Mouse (Mus musculus) liver, embryonic 12.5 days (tissue): ENCODE measurements at regions not wholly inside any gene's neighbourhood (a gene's known extent, or its start where the extent isn't known, plus 50 kb on each side); places are given as distances from the start of the nearest gene placed in this dataset.

Source experiments
- ATAC-seq: fragments of 200-750 bp; cut with Nextera tagmentation; 2 replicates; pipeline ENCODE4 v1.8.0; 2017; ENCODE audit warnings: moderate number of reproducible peaks, mild to moderate bottlenecking, moderate library complexity
- H3K27ac ChIP-seq: fragments of 300-500 bp; sonication (generic); 2 replicates; pipeline ENCODE4 v1.5.1; 2016; ENCODE audit warnings: mild to moderate bottlenecking
- H3K27me3 ChIP-seq: fragments of 300-500 bp; sonication (generic); replicated peaks from 2 replicates; pipeline ENCODE4 v1.6.1; 2016; ENCODE audit warnings: mild to moderate bottlenecking, moderate library complexity
- H3K36me3 ChIP-seq: fragments of 300-500 bp; sonication (generic); 2 replicates; pipeline ENCODE4 v1.6.1; 2016; ENCODE audit warnings: mild to moderate bottlenecking, moderate library complexity
- H3K4me1 ChIP-seq: fragments of 300-500 bp; sonication (generic); 2 replicates; pipeline ENCODE4 v1.6.1; 2016
- H3K4me2 ChIP-seq: fragments of 300-500 bp; sonication (generic); 2 replicates; pipeline ENCODE4 v1.6.1; 2016; ENCODE audit warnings: mild to moderate bottlenecking, moderate library complexity
- H3K4me3 ChIP-seq: fragments of 300-500 bp; sonication (generic); 2 replicates; pipeline ENCODE4 v1.5.1; 2016; ENCODE audit warnings: mild to moderate bottlenecking, moderate library complexity
- H3K9ac ChIP-seq: fragments of 300-500 bp; sonication (generic); 2 replicates; pipeline ENCODE4 v1.6.1; 2016; ENCODE audit warnings: mild to moderate bottlenecking, moderate library complexity
- H3K9me3 ChIP-seq: fragments of 300-500 bp; sonication (generic); replicated peaks from 2 replicates; pipeline ENCODE4 v1.6.1; 2016; ENCODE audit warnings: mild to moderate bottlenecking, moderate library complexity
- WGBS: fragments of 180-500 bp; shearing (Covaris S2); methylation state at CpG from one replicate; pipeline ENCODE4 v1.1.7; 2016; ENCODE audit not compliant: insufficient replicate concordance; 5-methylcytosine and 5-hydroxymethylcytosine counted together

DNA sequence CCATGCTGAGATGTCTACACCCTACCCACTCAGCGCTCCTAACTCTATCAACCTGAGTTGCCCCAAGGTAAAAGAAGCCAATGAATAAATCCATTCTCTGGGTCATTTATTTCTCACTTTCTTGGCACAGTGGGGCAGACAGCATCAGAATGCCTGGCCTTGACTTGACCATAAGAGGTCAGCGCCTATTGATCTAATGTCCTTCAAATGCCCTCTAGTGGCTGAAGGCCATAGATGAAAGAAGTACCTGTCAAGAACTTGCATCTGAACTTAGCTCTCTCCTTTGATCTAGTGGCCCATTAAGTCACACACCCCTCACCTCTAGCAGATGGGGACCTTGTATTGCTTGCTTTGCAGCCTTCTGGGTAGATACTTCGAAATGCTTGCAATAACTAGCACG, 159.5 kb upstream of the Smarca2 start:
- Histone ChIP-seq H3K27ac (no peak overlapping the region), H3K9me3 (no peaks in the 10 kb centered on the region), H3K27me3 (no peaks in the 10 kb centered on the region), H3K4me2 (no peak overlapping the region), H3K4me1 (no peaks in the 10 kb centered on the region), H3K4me3 (no peak overlapping the region), H3K9ac (no peak overlapping the region), H3K36me3 (no peaks in the 10 kb centered on the region)
- 57% methylated on average over 4 of the region's 4 CpGs for WGBS
- no peak for ATAC-seq

- WGBS: 73% methylated on average over 7 of the region's 7 CpGs
- H3K4me1 ChIP-seq: no peaks in the 10 kb centered on the region
- H3K9ac ChIP-seq: no peak overlapping the region
- no peaks in the 10 kb centered on the region for H3K9me3 ChIP-seq
- no peaks in the 10 kb centered on the region for H3K36me3 ChIP-seq
- H3K4me3 ChIP-seq: no peak overlapping the region
- no peaks in the 10 kb centered on the region for H3K27me3 ChIP-seq
- H3K27ac ChIP-seq: no peak overlapping the region
- no peak overlapping the region for H3K4me2 ChIP-seq
- ATAC-seq: no peak
These were observed 157.3 kb upstream of the Smarca2 start for GRCm38 (mm10) chr19:26447427-26448023.

DNA sequence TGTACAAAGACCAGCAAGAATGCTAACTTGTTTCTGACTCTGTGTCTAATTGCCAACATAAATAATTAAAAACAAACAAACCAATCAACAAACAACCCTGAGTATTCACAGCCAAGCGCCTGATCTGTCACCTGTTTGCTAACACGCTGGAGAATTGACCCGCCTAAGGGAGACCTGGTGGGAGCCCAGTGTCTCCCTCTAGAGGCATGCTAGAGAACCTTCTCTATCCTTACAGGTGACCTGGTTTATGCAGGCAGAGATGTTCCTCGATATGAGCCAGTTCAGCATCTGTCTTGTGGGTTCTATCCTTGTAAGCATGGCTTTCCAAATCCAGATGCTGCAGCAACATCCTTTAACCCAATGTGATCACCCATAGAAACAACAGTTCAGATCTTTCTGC, 143.1 kb upstream of the Smarca2 start:
- WGBS: 36% methylated on average over 4 of the region's 4 CpGs
- Histone ChIP-seq H3K9ac (no peak overlapping the region), H3K36me3 (no peaks in the 10 kb centered on the region), H3K4me1 (no peaks in the 10 kb centered on the region), H3K4me2 (no peak overlapping the region), H3K9me3 (no peaks in the 10 kb centered on the region), H3K27ac (no peak overlapping the region), H3K27me3 (no peaks in the 10 kb centered on the region), H3K4me3 (no peak overlapping the region)
- no peak for ATAC-seq

- Histone ChIP-seq H3K4me1 (no peaks in the 10 kb centered on the region), H3K4me3 (no peak overlapping the region), H3K27me3 (no peaks in the 10 kb centered on the region), H3K4me2 (no peak overlapping the region), H3K27ac (no peak overlapping the region), H3K36me3 (no peaks in the 10 kb centered on the region), H3K9me3 (no peaks in the 10 kb centered on the region), H3K9ac (no peak overlapping the region)
- no peak for ATAC-seq
- WGBS: 44% methylated on average over 2 of the region's 2 CpGs
These were observed 139.6 kb upstream of the Smarca2 start for GRCm38 (mm10) chr19:26465228-26465627.

GRCm38 (mm10) chr19:26466244-26466643, 138.6 kb upstream of the Smarca2 start:
- WGBS: 83% methylated on average over 4 of the region's 4 CpGs
- ATAC-seq: no peak
- Histone ChIP-seq H3K4me3 (no peak overlapping the region), H3K9me3 (no peaks in the 10 kb centered on the region), H3K4me1 (no peaks in the 10 kb centered on the region), H3K27ac (no peak overlapping the region), H3K4me2 (no peak overlapping the region), H3K27me3 (no peaks in the 10 kb centered on the region), H3K9ac (no peak overlapping the region), H3K36me3 (no peaks in the 10 kb centered on the region)

DNA sequence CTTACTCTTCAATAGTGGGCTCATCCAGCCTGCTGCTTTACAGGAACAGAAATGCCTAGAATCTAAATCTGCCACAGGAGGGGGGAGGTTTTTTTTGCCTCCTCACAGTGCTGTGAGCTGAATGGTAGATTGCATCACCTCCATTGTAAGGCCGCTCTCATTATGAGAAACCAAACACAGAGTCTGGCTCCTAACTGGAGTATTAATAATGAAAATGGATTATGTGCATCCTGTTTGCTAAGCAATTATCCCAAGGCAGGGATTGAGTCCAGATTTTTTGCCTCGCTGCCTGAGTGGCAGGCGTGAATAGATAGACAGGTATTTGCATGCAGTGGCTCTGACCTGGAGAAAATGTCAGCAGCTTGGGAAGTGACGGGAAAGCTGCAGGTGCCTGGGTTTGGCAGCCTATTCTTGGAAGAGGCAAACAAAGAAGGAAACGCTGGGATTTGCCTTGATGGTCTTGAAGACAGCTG, 137.6 kb upstream of the Smarca2 start:
- WGBS: 54% methylated on average over 5 of the region's 5 CpGs
- H3K4me3 ChIP-seq: no peak overlapping the region
- H3K27ac ChIP-seq: no peak overlapping the region
- ATAC-seq: no peak
- no peaks in the 10 kb centered on the region for H3K4me1 ChIP-seq
- no peaks in the 10 kb centered on the region for H3K9me3 ChIP-seq
- H3K9ac ChIP-seq: no peak overlapping the region
- H3K36me3 ChIP-seq: no peaks in the 10 kb centered on the region
- no peaks in the 10 kb centered on the region for H3K27me3 ChIP-seq
- H3K4me2 ChIP-seq: no peak overlapping the region

DNA sequence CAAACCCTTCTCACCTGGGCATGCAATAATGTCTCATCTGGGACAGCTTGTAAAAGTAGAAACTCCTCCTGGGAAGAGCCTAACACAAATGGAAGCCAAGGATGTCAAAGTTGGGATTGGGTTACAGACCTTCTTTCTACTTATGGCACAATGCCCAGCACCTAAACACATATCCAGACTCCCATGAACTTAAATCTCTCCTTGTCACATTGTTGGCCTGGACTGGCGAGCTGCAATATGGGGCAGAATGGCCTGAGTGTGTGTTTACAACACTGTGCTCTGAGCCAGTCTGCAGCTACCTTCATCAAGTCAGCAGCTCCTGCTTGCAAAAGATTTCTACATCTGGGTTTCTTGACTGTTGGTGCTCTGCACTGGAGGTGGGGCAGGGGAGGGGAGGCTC, 132.2 kb upstream of the Smarca2 start:
- Histone ChIP-seq H3K9ac (no peak overlapping the region), H3K27me3 (no peaks in the 10 kb centered on the region), H3K27ac (no peak overlapping the region), H3K9me3 (no peaks in the 10 kb centered on the region), H3K4me3 (no peak overlapping the region), H3K4me2 (no peak overlapping the region), H3K36me3 (no peaks in the 10 kb centered on the region), H3K4me1 (no peaks in the 10 kb centered on the region)
- ATAC-seq: no peak
- 58% methylated on average over 1 of the region's 1 CpGs for WGBS

DNA sequence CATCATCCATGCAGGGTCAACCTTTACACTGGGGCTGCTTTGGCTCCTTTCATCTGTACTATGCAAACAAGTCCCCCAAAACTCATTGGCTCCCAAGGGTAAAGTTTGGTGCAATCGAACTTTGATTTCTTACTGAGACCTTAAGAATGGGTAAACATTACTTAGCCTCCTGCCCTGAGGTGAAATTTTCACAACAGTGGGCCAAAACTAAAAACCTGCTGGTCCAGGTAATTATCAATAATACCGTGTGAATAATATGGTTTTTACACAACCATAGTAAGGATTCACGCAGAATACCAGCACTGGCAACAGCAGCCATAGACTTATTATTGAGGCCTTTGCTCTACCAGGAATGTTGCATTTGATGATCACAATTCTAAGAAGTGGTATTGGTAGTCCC, 131.6 kb upstream of the Smarca2 start:
- Histone ChIP-seq H3K4me1 (no peaks in the 10 kb centered on the region), H3K9me3 (no peaks in the 10 kb centered on the region), H3K27me3 (no peaks in the 10 kb centered on the region), H3K27ac (no peak overlapping the region), H3K9ac (no peak overlapping the region), H3K36me3 (no peaks in the 10 kb centered on the region), H3K4me3 (no peak overlapping the region), H3K4me2 (no peak overlapping the region)
- 55% methylated on average over 3 of the region's 3 CpGs for WGBS
- no peak for ATAC-seq

GRCm38 (mm10) chr19:26475197-26475596, 129.7 kb upstream of the Smarca2 start:
- ATAC-seq: no peak
- H3K4me3 ChIP-seq: no peak overlapping the region
- no peaks in the 10 kb centered on the region for H3K4me1 ChIP-seq

DNA sequence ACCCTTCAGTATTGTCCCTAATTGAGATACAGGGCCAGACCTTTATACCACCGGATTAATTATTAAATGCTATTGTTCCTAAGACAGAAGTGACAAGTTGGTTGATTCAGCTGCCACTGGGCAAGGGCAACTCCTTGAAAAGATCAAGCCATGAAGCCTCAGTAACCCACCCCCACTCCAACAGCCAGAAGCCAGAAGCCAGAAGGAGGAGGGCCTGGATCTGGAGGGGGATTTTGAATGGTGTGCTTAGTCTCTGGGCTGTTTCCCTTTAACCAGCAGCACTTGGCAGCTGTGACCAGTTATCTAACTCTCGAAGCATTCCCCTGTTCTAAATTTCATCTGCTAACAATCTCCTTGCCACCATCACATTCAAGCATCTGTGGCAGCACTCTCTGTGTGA, 129.1 kb upstream of the Smarca2 start:
- no peaks in the 10 kb centered on the region for H3K4me1 ChIP-seq
- H3K9ac ChIP-seq: no peak overlapping the region
- no peak overlapping the region for H3K27ac ChIP-seq
- no peak for ATAC-seq
- H3K9me3 ChIP-seq: no peaks in the 10 kb centered on the region
- no peak overlapping the region for H3K4me2 ChIP-seq
- WGBS: 61% methylated on average over 2 of the region's 2 CpGs
- no peaks in the 10 kb centered on the region for H3K27me3 ChIP-seq
- H3K36me3 ChIP-seq: no peaks in the 10 kb centered on the region
- H3K4me3 ChIP-seq: no peak overlapping the region

More at GRCm38 (mm10) chr19:26475197-26475596, 129.7 kb upstream of the Smarca2 start:
- Histone ChIP-seq H3K36me3 (no peaks in the 10 kb centered on the region), H3K9me3 (no peaks in the 10 kb centered on the region), H3K9ac (no peak overlapping the region), H3K27me3 (no peaks in the 10 kb centered on the region), H3K27ac (no peak overlapping the region), H3K4me2 (no peak overlapping the region)
- whole genome bisulfite sequencing: 83% methylated on average over 2 of the region's 2 CpGs

DNA sequence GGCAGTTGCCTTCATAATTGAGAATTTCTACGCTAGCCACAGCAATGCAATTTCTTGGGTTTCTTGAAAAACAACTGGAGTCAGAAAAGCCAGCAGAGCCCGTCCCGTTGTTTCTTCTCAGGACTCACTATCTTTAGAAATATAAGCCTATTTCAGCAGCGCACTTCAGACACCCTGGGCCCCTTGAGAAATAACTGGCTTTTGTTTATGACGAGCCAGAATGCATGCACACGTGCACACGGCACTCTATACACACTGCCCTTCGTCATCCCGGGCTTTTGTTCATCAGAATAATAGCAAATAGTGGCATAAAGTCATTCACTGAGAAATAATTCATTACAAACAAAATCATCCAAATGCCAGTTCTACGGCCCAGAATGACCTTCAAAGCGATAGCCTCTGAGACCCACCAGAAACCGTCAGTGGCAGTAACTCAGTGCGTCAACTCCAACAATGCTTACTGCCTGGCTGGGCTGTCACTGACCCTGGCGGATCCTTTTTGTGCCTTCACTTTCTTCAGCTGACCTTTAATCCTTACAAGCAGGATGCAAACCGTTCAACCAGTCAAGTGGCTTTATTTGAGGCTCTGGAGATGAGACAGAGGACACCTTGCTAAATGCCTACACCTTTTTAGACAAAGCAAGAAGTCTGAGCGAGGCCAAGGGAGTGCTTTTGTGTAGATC, 126.7 kb upstream of the Smarca2 start:
- Histone ChIP-seq H3K4me2 (no peak overlapping the region), H3K9me3 (no peaks in the 10 kb centered on the region), H3K36me3 (no peaks in the 10 kb centered on the region), H3K27ac (no peak overlapping the region), H3K9ac (no peak overlapping the region), H3K4me1 (no peaks in the 10 kb centered on the region), H3K27me3 (no peaks in the 10 kb centered on the region), H3K4me3 (no peak overlapping the region)
- 65% methylated on average over 16 of the region's 16 CpGs for WGBS
- ATAC-seq: no peak

DNA sequence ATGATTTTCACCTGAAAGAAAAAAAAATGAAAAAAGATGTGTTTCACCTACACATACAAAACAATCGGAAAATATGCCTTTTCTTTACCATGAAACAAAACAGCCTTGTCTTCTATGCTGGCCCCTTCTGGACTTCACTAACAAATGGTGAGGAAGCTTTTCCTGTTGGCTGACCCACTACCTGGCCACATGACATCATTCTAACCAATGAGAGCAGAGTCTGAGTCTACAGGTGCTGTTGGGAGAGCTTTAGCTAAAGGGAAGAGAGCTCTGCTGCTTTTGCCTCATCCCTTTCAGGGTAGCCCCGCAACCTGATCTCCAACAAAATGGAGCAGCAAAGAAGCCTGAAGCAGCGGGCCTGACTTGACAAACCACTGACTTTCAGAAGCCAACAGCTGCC, 120.5 kb upstream of the Smarca2 start:
- Histone ChIP-seq H3K4me1 (no peaks in the 10 kb centered on the region), H3K4me3 (no peak overlapping the region), H3K9ac (no peak overlapping the region), H3K27ac (no peak overlapping the region), H3K27me3 (no peaks in the 10 kb centered on the region), H3K4me2 (no peak overlapping the region), H3K36me3 (no peaks in the 10 kb centered on the region), H3K9me3 (no peaks in the 10 kb centered on the region)
- no peak for ATAC-seq
- WGBS: 64% methylated on average over 3 of the region's 3 CpGs

DNA sequence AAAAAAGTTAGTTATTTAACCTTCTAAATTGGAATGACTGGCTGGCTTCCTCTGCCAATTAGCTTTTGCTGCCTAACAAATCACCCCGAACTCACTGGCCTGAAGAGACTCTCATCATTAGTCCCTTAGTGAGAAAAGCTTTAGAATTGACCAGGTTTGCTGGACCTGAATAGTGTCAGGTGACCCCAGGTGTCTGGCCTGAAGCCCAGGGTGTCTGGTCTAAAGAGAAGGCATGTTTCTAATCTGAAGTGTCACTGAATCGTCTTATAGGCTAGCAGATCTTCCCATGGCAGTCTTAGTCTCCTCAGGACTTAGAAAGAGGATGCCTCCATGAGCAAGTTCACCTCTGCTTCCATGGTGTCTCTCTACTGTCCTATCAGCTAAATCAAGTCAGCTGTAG, 112.0 kb upstream of the Smarca2 start:
- ATAC-seq: no peak
- Histone ChIP-seq H3K4me1 (no peaks in the 10 kb centered on the region), H3K27me3 (no peaks in the 10 kb centered on the region), H3K4me2 (no peak overlapping the region), H3K9me3 (no peaks in the 10 kb centered on the region), H3K27ac (no peak overlapping the region), H3K36me3 (no peaks in the 10 kb centered on the region), H3K4me3 (no peak overlapping the region), H3K9ac (no peak overlapping the region)
- WGBS: 50% methylated on average over 2 of the region's 2 CpGs
